In the genomic region with DNA sequence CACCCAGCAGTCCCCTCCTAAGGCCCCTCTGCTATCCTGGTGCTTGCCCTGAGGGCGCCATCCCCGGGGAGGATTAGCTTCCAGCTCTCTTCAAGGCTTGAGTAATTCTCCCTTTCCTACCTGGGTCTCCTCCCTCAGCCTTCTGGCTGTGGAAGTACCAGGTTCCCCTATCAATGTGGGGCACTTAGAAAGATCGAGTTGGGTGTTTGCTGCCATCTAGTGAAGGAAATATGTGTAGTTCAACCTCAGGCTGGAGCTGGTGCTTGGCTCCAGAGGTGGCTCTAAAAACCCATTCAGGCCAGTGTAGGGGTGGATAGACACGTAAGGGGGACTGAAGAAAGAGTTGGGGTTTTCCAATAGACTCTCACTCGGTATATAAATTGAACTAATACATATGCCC, we compare ENCODE assay signal across 10 mouse cellular contexts. TPM values are rescaled to one million over a fixed set of nuclear protein-coding genes. Genes with fewer than 3 reads are reported as not detected.
DNase-seq lines count a peak whose midpoint lies in the region; ATAC-seq and TF ChIP-seq lines count a peak whose summit lies in the region.
"Had no signal": no experiment of that assay in that cellular context is flagged by ENCODE, and none has a peak within 500 bp of the region (broad histone marks: within the 10 kb centered on the region; RNA-seq: fewer than 3 reads in every experiment).

No protein-coding gene starts in this region.

- H3K27me3 ChIP-seq in kidney, postnatal 0 days (ENCODE audit: insufficient read depth, low read length) = no peaks in the 10 kb centered on the region
- no peaks in the 10 kb centered on the region for H3K27me3 ChIP-seq in MEL (ENCODE audit: control insufficient read depth in 1 of 2, insufficient read depth in 2 of 2, low read length in 2 of 2)
- H3K27me3 ChIP-seq: stomach, embryonic 15.5 days had no signal

- H3K4me2 ChIP-seq in kidney, postnatal 0 days (ENCODE audit: low read length) = no peak overlapping the region
- H3K4me2 ChIP-seq: stomach, embryonic 15.5 days had no signal

- ATAC-seq in kidney, postnatal 0 days (replicated peaks; ENCODE audit: low FRiP score, low read depth) = no peak
- ATAC-seq in megakaryocyte, adult 5-6 weeks (ENCODE audit: poor library complexity, severe bottlenecking) = peak; percentile 97

- H3K9me3 ChIP-seq in kidney, postnatal 0 days (replicated peaks; ENCODE audit: low read length) = no peaks in the 10 kb centered on the region
- H3K9me3 ChIP-seq in MEL (replicated peaks; ENCODE audit: insufficient read depth, low read length) = no peaks in the 10 kb centered on the region
- H3K9me3 ChIP-seq: stomach, embryonic 15.5 days had no signal

- no peak overlapping the region for H3K9ac ChIP-seq in kidney, postnatal 0 days (ENCODE audit: low read depth, low read length)
- H3K9ac ChIP-seq in MEL (ENCODE audit: control insufficient read depth, low read depth, low read length, poor library complexity, severe bottlenecking) = no peak overlapping the region
- H3K9ac ChIP-seq: stomach, embryonic 15.5 days had no signal

- H3K79me2 ChIP-seq in MEL (ENCODE audit: control insufficient read depth, insufficient read depth, low read length, poor library complexity) = no peaks in the 10 kb centered on the region

- no peaks in the 10 kb centered on the region for H3K36me3 ChIP-seq in kidney, postnatal 0 days (ENCODE audit: insufficient read depth, low read length)
- H3K36me3 ChIP-seq in MEL (ENCODE audit: control insufficient read depth in 1 of 2, insufficient read depth in 2 of 2, low read length in 2 of 2) = no peaks in the 10 kb centered on the region
- H3K36me3 ChIP-seq: stomach, embryonic 15.5 days had no signal

- no peak for TF ChIP-seq POLR2A in MEL (IDR thresholded peaks at IDR 0.05; ENCODE audit: control insufficient read depth in 1 of 2, insufficient read depth in 1 of 2, low read depth in 1 of 2, low read length in 2 of 2, poor library complexity in 1 of 2)

- no peak for TF ChIP-seq EP300 in MEL (IDR thresholded peaks at IDR 0.05; ENCODE audit: low read depth in 1 of 2, low read length in 2 of 2)

- peak; percentile 76 for TF ChIP-seq CTCF in kidney, postnatal 0 days (IDR thresholded peaks at IDR 0.05; ENCODE audit: low read depth)
- TF ChIP-seq CTCF in MEL (IDR thresholded peaks at IDR 0.05 in 2 of 3, conservative IDR thresholded peaks at IDR 0.05 in 1 of 3; ENCODE audit: control insufficient read depth in 1 of 3, insufficient read depth in 1 of 3, low read depth in 2 of 3, low read length in 3 of 3, poor library complexity in 1 of 3, severe bottlenecking in 1 of 3) = peak; percentile 35 to 70 (median 43); a peak in 5 of 6 replicates

- no peak overlapping the region for H3K27ac ChIP-seq in kidney, postnatal 0 days
- no peak overlapping the region for H3K27ac ChIP-seq in MEL (ENCODE audit: control insufficient read depth, low read depth, low read length)
- H3K27ac ChIP-seq: stomach, embryonic 15.5 days had no signal

- TF ChIP-seq RAD21 in MEL (IDR thresholded peaks at IDR 0.05; ENCODE audit: low read depth, low read length) = peak; percentile 77

- no peak overlapping the region for H3K4me3 ChIP-seq in kidney, postnatal 0 days (replicated peaks; ENCODE audit: low read depth, low read length)
- H3K4me3 ChIP-seq in MEL (ENCODE audit: control insufficient read depth in 1 of 2, insufficient read depth in 1 of 2, low read depth in 2 of 2, low read length in 2 of 2) = no peak overlapping the region
- H3K4me3 ChIP-seq: stomach, embryonic 15.5 days had no signal

- peak; percentile 71 for DNase-seq in kidney, postnatal 0 days (ENCODE audit: low spot score)
- DNase-seq in kidney, postnatal 25 days = no peak
- DNase-seq in MEL (ENCODE audit: low read depth, low spot score) = peak; percentile 47
- DNase-seq in embryo, embryonic 10 days (ENCODE audit: low spot score) = peak; percentile 75
- peak; percentile 74 for DNase-seq in induced T-regulatory cell, adult 2 months (ENCODE audit: low read depth)
- DNase-seq in thymus, postnatal 4 days = peak; percentile 36
- DNase-seq in ovary, adult 18-20 months (ENCODE audit: low spot score) = no peak

- H3K4me1 ChIP-seq in kidney, postnatal 0 days (replicated peaks; ENCODE audit: insufficient read depth, low read length) = no peaks in the 10 kb centered on the region
- H3K4me1 ChIP-seq in MEL (ENCODE audit: control insufficient read depth in 1 of 2, insufficient read depth in 2 of 2, low read length in 2 of 2) = no peaks in the 10 kb centered on the region
- H3K4me1 ChIP-seq: stomach, embryonic 15.5 days had no signal

- WGBS in kidney, postnatal 0 days = 14% methylated on average over 5 of the region's 5 CpGs

TF ChIP-seq in MEL, 35 proteins besides CTCF, POLR2A, EP300 and RAD21:
- TF ChIP-seq ZC3H11A (IDR thresholded peaks at IDR 0.05; ENCODE audit: low read depth, low read length) = peak; percentile 45
- TF ChIP-seq MAFK (IDR thresholded peaks at IDR 0.05; ENCODE audit: borderline replicate concordance, low read depth, low read length) = no peak
- TF ChIP-seq NELFE (IDR thresholded peaks at IDR 0.05; ENCODE audit: low read depth, low read length) = no peak
- TF ChIP-seq SMC3 (IDR thresholded peaks at IDR 0.05; ENCODE audit: low read depth, low read length) = peak; percentile 73
- TF ChIP-seq USF2 (IDR thresholded peaks at IDR 0.05; ENCODE audit: borderline replicate concordance in 1 of 2, insufficient read depth in 1 of 2, low read depth in 1 of 2, low read length in 2 of 2) = no peak
- TF ChIP-seq SIN3A (IDR thresholded peaks at IDR 0.05; ENCODE audit: low read length) = no peak
- TF ChIP-seq UBTF (IDR thresholded peaks at IDR 0.05; ENCODE audit: borderline replicate concordance, insufficient read depth, low read depth, low read length) = no peak
- TF ChIP-seq CHD1 (IDR thresholded peaks at IDR 0.05; ENCODE audit: low read depth, low read length) = no peak
- TF ChIP-seq TCF12 (IDR thresholded peaks at IDR 0.05; ENCODE audit: low read depth, low read length) = no peak
TF ChIP-seq in MEL: peak in this region for 2.

RNA-seq across cellular contexts. Expression of gene Scn10a, which starts 32.4 kb away (rescaled TPM):
- polyA plus RNA-seq in kidney, postnatal 0 days (2015; fragmentation: Nextera tagmentation; extraction: Ambion mirVana) = not detected in 2 replicates
- 0.27 and 0.42 TPM in 2 replicates for total RNA-seq in MEL (2012; rRNA removed)
- 1 to 10 TPM in 1 of 2 experiments, not detected in 1; 2.9 TPM for polyA plus RNA-seq in MEL (2012; ENCODE audit: insufficient read depth in 1 of 2, insufficient read length in 2 of 2, low read depth in 1 of 2, low replicate concordance in 2 of 2, missing spikeins in 1 of 2)
- not detected in 2 replicates for total RNA-seq in megakaryocyte, adult 5-6 weeks (2015)
- not detected in 2 replicates for total RNA-seq in megakaryocyte, adult 5-6 weeks (2017)
- total RNA-seq: liver, adult 2 months had no signal
- polyA plus RNA-seq: liver, adult 2 months; stomach, embryonic 15.5 days had no signal

Comparison
In these comparisons a context has a peak if more than half of its experiments do, and no peak if none do; other contexts are left out.
1. DNase-seq: peak in kidney, postnatal 0 days (single experiment), MEL (single experiment), embryo, embryonic 10 days (single experiment), induced T-regulatory cell, adult 2 months (single experiment) and thymus, postnatal 4 days (single experiment); none in kidney, postnatal 25 days (0 of 2) and ovary, adult 18-20 months (single experiment).